Mouse (Mus musculus) G1E (cell line): ENCODE data around the gene Kcnk3. TPM values are rescaled to one million over a fixed set of nuclear protein-coding genes. Genes with fewer than 3 reads are reported as not detected.

Experiments
- ATAC-seq: 2 replicates; pipeline ENCODE4 v1.8.0; 2016; ENCODE audit warnings: mild to moderate bottlenecking; ENCODE audit not compliant: insufficient number of reproducible peaks, poor library complexity, low FRiP score, severe bottlenecking; ENCODE audit errors: extremely low read depth
- DNase-seq: peaks from one replicate; pipeline ENCODE4 v3.0.0; 2012; ENCODE audit warnings: low spot score
- H3K27me3 ChIP-seq: 2 replicates; pipeline ENCODE4 v1.6.1; 2012; ENCODE audit warnings: mild to moderate bottlenecking, low read length, inconsistent platforms; ENCODE audit not compliant: insufficient read depth
- H3K36me3 ChIP-seq: replicated peaks from 2 replicates; pipeline ENCODE3; 2012; ENCODE audit warnings: mild to moderate bottlenecking, inconsistent platforms
- H3K4me1 ChIP-seq: 2 replicates; pipeline ENCODE4 v1.6.1; 2012; ENCODE audit warnings: low read depth, low read length, inconsistent platforms, mixed read lengths; ENCODE audit not compliant: insufficient read depth
- H3K4me3 ChIP-seq: 2 replicates; pipeline ENCODE4 v1.5.1; 2012; ENCODE audit warnings: low read depth, mild to moderate bottlenecking, inconsistent platforms, low read length, moderate library complexity, mixed read lengths
- H3K9me3 ChIP-seq: replicated peaks from 2 replicates; pipeline ENCODE4 v1.6.1; 2012; ENCODE audit warnings: inconsistent platforms
- CTCF ChIP-seq: IDR thresholded peaks from 2 replicates; pipeline ENCODE4 v1.5.1; 2012; ENCODE audit warnings: low read depth, low read length, inconsistent platforms, mixed read lengths
- GATA1 ChIP-seq: IDR thresholded peaks from 2 replicates; pipeline ENCODE4 v1.6.1; 2012; ENCODE audit warnings: borderline replicate concordance, low read length, inconsistent platforms, mixed read lengths
- GATA2 ChIP-seq: IDR thresholded peaks from 2 replicates; pipeline ENCODE4 v1.6.1; 2012; ENCODE audit warnings: low read depth, low read length, inconsistent platforms, borderline replicate concordance
- POLR2AphosphoS5 ChIP-seq: IDR thresholded peaks from 2 replicates; pipeline ENCODE4 v1.6.1; 2012; ENCODE audit warnings: low read depth, low read length, inconsistent platforms; ENCODE audit not compliant: insufficient replicate concordance
- TAL1 ChIP-seq: conservative IDR thresholded peaks from 2 replicates; pipeline ENCODE4 v1.6.1; 2012; ENCODE audit warnings: low read depth, low read length, inconsistent platforms, mixed read lengths
- polyA plus RNA-seq: library from polyadenylated mRNA; stranded (reverse); fragments of >175 nt; gene quantifications from 2 replicates; pipeline ENCODE4 v1.2.3, GENCODE M21; 2012
- total RNA-seq, 2 experiments: library from RNA; stranded (forward) in 1 of 2; stranded (reverse) in 1 of 2; fragments of 200-1000 nt in 1 of 2; fragments of >200 nt in 1 of 2; fragmentation: Nextera tagmentation in 1 of 2; gene quantifications; 2 replicates each; pipeline ENCODE4 v1.2.3; 2014 to 2017

Gene Kcnk3
- total and polyA plus RNA-seq, 3 experiments = 0.16 TPM; not detected in 2

- H3K4me3 ChIP-seq = no peak overlapping the region
- TF ChIP-seq GATA1 (no peak), CTCF (no peak), GATA2 (no peak), TAL1 (no peak), POLR2AphosphoS5 (no peak)
- DNase-seq = no peak
- peaks cover 8% of the 10 kb centered on the region for H3K27me3 ChIP-seq
- H3K9me3 ChIP-seq = no peaks in the 10 kb centered on the region
- no peaks in the 10 kb centered on the region for H3K4me1 ChIP-seq
- H3K36me3 ChIP-seq = no peaks in the 10 kb centered on the region
- no peak for ATAC-seq
These were observed 6.0 kb upstream of the Kcnk3 start for GRCm38 (mm10) chr5:30582017-30582416.

GRCm38 (mm10) chr5:30586616-30587015 is 1.4 kb upstream of the Kcnk3 start:
- DNase-seq = no peak

GRCm38 (mm10) chr5:30587101-30587500 is 869 bp upstream of the Kcnk3 start:
- Histone ChIP-seq H3K4me3 (no peak overlapping the region), H3K36me3 (no peaks in the 10 kb centered on the region), H3K4me1 (no peaks in the 10 kb centered on the region), H3K9me3 (peaks cover 3% of the 10 kb centered on the region; the same call in 1 of the 2 replicates), H3K27me3 (peaks cover 4% of the 10 kb centered on the region)
- TF ChIP-seq GATA1 (no peak), POLR2AphosphoS5 (no peak), GATA2 (no peak), TAL1 (no peak), CTCF (no peak)
- ATAC-seq (no peak), DNase-seq (no peak)

More at GRCm38 (mm10) chr5:30586616-30587015, 1.4 kb upstream of the Kcnk3 start:
- peaks cover 3% of the 10 kb centered on the region; the same call in 1 of the 2 replicates for H3K9me3 ChIP-seq
- TF ChIP-seq GATA1 (no peak), CTCF (no peak), GATA2 (no peak)
- H3K36me3 ChIP-seq = no peaks in the 10 kb centered on the region
- H3K27me3 ChIP-seq = peaks cover 3% of the 10 kb centered on the region
- H3K4me1 ChIP-seq = no peaks in the 10 kb centered on the region
- ATAC-seq = no peak
- no peak overlapping the region for H3K4me3 ChIP-seq

GRCm38 (mm10) chr5:30588301-30588968 is 465 bp downstream of the Kcnk3 start:
- Histone ChIP-seq H3K4me3 (0 out of 2 replicates have a peak overlapping the region, but pooled peaks have one; percentile 23), H3K4me1 (no peaks in the 10 kb centered on the region), H3K36me3 (no peaks in the 10 kb centered on the region), H3K9me3 (peaks cover 3% of the 10 kb centered on the region; the same call in 1 of the 2 replicates), H3K27me3 (peaks cover 7% of the 10 kb centered on the region)
- ATAC-seq (no peak), DNase-seq (no peak)
- no peak for TF ChIP-seq CTCF
- TF ChIP-seq GATA1 = no peak
- TF ChIP-seq GATA2 = no peak
- TF ChIP-seq POLR2AphosphoS5 = no peak
- TF ChIP-seq TAL1 = no peak

GRCm38 (mm10) chr5:30589069-30589468 is 1.1 kb downstream of the Kcnk3 start:
- H3K36me3 ChIP-seq = no peaks in the 10 kb centered on the region
- TF ChIP-seq GATA1 = no peak
- TF ChIP-seq GATA2 = no peak
- no peak for TF ChIP-seq CTCF
- H3K4me1 ChIP-seq = no peaks in the 10 kb centered on the region
- peaks cover 3% of the 10 kb centered on the region; the same call in 1 of the 2 replicates for H3K9me3 ChIP-seq
- H3K4me3 ChIP-seq = no peak overlapping the region
- peaks cover 9% of the 10 kb centered on the region for H3K27me3 ChIP-seq
- no peak for ATAC-seq
- DNase-seq = no peak

- TF ChIP-seq POLR2AphosphoS5 (no peak), CTCF (no peak), TAL1 (no peak), GATA2 (no peak), GATA1 (no peak)
- Histone ChIP-seq H3K9me3 (peaks cover 3% of the 10 kb centered on the region; the same call in 1 of the 2 replicates), H3K4me3 (no peak overlapping the region), H3K36me3 (no peaks in the 10 kb centered on the region), H3K4me1 (no peaks in the 10 kb centered on the region), H3K27me3 (peaks cover 12% of the 10 kb centered on the region)
- ATAC-seq = no peak
- DNase-seq = no peak
These were observed 1.6 kb downstream of the Kcnk3 start for GRCm38 (mm10) chr5:30589546-30589945.
